Mouse (Mus musculus) erythroblast, embryonic 14.5 days (primary cell): ENCODE data around the gene Ccdc158. TPM values are rescaled to one million over a fixed set of nuclear protein-coding genes. Genes with fewer than 3 reads are reported as not detected.

ENCODE experiments used
- H3K27me3 ChIP-seq: 2 replicates; pipeline ENCODE4 v1.6.1; 2012; ENCODE audit warnings: inconsistent platforms; ENCODE audit not compliant: control insufficient read depth
- H3K36me3 ChIP-seq: 2 replicates; pipeline ENCODE4 v1.6.1; 2012; ENCODE audit warnings: mild to moderate bottlenecking, inconsistent platforms; ENCODE audit not compliant: control insufficient read depth
- H3K4me1 ChIP-seq: 2 replicates; pipeline ENCODE4 v1.6.1; 2012; ENCODE audit warnings: inconsistent platforms; ENCODE audit not compliant: control insufficient read depth
- H3K4me3 ChIP-seq: replicated peaks from 2 replicates; pipeline ENCODE3; 2012; ENCODE audit warnings: moderate library complexity, mild to moderate bottlenecking, inconsistent platforms
- H3K9me3 ChIP-seq: 2 replicates; pipeline ENCODE4 v1.6.1; 2012; ENCODE audit warnings: low read length, inconsistent platforms, mixed read lengths; ENCODE audit not compliant: control insufficient read depth
- GATA1 ChIP-seq: IDR thresholded peaks from 2 replicates; pipeline ENCODE4 v1.6.1; 2012; ENCODE audit warnings: low read length, inconsistent platforms, mixed read lengths
- TAL1 ChIP-seq: IDR thresholded peaks from 3 replicates; pipeline ENCODE4 v1.6.1; 2012; ENCODE audit warnings: low read length, inconsistent platforms, mixed read lengths
- polyA plus RNA-seq: library from polyadenylated mRNA; stranded (reverse); fragments of >175 nt; gene quantifications from 2 replicates; pipeline ENCODE4 v1.2.3, GENCODE M21; 2012

Gene Ccdc158
- polyA plus RNA-seq, 1 experiment: not detected

DNA sequence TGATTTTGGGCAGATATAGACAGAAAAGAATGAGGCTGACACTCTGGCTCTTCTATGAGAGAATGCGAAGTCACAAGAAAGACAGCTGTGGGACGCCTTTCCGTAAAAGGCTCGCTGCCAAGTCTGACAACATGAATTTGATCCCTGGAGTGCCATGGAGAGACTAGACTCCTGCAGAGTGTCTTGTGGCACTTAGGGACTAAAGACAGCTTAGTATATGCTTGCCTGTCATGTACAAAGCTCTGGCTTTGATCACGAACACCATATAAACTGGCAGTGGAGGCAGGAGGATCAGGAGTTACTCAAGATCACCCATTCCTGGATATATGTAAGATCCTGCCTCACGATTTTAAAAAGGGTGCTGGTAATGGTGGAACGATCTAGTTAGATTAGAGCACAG is 47.2 kb downstream of the Ccdc158 start:
- Histone ChIP-seq H3K4me3 (no peak overlapping the region), H3K4me1 (no peaks in the 10 kb centered on the region), H3K27me3 (no peaks in the 10 kb centered on the region), H3K36me3 (no peaks in the 10 kb centered on the region), H3K9me3 (no peaks in the 10 kb centered on the region)
- TF ChIP-seq TAL1: no peak
- TF ChIP-seq GATA1: no peak

DNA sequence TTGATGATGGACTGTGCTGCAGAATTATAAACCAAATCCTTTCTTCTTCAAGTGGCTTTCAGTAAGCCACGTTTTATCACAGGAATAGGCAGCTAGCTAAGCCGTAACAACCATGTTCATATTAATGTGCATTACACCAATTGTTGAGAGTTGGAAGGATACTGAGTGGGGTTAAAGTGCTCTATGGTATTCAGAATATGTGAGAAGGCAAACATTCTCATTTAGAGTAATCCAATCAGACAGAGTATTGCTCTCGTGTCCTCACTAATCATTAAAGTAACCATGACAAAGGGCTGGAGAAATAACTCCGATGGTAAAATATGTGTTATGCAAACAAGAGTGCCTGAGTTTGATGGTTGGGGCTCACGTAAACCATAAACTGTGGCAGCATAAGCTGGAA is 53.2 kb downstream of the Ccdc158 start:
- Histone ChIP-seq H3K9me3 (no peaks in the 10 kb centered on the region), H3K4me1 (no peaks in the 10 kb centered on the region), H3K27me3 (no peaks in the 10 kb centered on the region), H3K4me3 (no peak overlapping the region), H3K36me3 (no peaks in the 10 kb centered on the region)
- TF ChIP-seq GATA1 (no peak), TAL1 (no peak)

DNA sequence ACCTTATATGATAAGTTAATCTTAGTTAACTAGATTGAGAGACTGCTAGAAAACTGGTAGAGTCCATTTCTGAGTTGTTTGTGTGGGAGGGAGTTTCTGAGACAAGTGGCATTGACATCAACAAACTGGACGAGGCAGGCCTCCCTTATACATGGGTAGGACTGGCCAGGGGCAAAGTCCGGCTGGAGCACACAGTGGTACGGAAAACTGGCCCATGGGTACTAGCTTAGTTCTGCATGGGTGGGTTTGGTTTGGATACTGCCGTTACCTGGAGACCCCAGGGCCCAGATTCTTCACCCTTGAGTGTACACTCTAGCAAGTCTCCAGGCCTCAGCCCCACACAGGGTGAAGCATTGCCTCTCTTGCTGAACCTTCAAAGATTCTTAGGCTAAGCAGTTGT is 62.3 kb downstream of the Ccdc158 start:
- Histone ChIP-seq H3K9me3 (no peaks in the 10 kb centered on the region), H3K36me3 (no peaks in the 10 kb centered on the region), H3K27me3 (no peaks in the 10 kb centered on the region), H3K4me3 (no peak overlapping the region), H3K4me1 (no peaks in the 10 kb centered on the region)
- no peak for TF ChIP-seq GATA1
- TF ChIP-seq TAL1: no peak

DNA sequence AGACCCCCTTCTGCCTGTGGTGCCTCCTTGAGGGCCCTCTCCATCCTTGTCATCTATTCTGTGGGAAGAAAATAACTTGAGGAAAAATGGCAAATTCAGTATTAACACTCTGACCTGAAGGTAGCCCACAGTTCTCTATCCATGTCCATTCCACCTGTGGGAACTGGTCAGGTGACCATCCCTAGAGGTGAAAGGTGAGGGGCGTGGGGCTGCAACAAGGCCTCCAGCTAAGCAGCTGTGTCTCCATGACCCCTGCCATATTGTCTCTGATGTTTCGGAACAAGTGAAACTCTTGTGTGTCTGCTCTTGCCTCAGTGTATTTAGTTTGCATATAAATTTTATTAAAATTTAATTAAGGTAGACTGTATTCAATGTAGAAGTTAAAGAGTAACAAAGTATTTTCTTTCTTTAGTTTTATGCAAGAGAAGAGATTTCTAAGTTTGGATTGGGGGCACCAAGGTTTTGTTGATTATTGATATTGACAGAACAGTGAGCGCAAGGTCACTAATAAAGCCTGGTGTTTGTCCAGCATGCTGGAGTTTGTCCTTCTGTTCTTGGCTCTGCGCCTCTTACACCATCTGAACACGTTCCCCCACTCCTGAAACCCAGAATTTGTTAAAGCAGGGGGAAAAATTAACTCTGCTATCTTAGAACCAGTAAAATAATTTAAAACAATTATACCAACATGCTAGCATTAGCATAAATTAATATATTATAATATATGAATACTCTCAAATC is 67.4 kb downstream of the Ccdc158 start:
- Histone ChIP-seq H3K4me3 (no peak overlapping the region), H3K4me1 (peaks cover 4% of the 10 kb centered on the region), H3K36me3 (no peaks in the 10 kb centered on the region; the same call in 1 of the 2 replicates), H3K9me3 (no peaks in the 10 kb centered on the region), H3K27me3 (peaks cover 12% of the 10 kb centered on the region)
- no peak for TF ChIP-seq TAL1
- TF ChIP-seq GATA1: no peak

DNA sequence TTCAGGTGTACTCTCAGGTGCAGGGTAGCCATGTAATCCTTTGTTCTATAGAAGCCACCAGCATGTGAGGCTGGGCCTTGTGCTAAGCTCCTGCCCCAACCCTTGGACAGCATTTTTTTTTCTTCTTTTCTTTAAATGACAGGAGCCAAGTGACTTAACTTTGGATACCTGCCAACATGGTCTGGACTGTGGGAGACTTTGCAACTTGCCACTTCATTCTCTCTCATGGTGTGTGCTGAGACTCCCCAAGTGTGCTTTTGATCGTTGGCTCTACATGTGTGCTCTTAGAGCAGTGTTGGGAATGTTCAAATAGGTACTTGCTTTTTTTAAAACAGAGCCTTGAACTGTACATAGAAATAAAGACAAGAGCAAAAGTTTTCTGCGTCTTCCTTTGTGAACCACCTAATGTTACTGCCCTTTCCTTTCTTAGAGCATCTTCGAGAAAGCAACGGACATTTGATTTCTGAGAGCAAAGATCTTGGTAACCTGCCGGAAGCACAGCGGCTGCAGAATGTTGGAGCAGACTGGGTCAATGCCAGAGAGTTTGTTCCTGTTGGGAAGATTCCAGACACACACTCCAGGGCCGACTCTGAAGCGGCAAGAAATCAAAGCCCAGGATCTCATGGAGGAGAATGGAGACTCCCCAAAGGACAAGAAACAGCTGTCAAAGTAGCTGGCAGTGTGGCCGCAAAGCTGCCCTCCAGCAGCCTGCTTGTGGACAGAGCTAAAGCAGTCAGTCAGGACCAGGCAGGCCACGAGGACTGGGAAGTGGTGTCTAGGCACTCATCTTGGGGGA is 70.4 kb downstream of the Ccdc158 start:
- Histone ChIP-seq H3K4me3 (no peak overlapping the region), H3K27me3 (peaks cover 26% of the 10 kb centered on the region), H3K36me3 (no peaks in the 10 kb centered on the region; the same call in 1 of the 2 replicates), H3K4me1 (peaks cover 4% of the 10 kb centered on the region), H3K9me3 (no peaks in the 10 kb centered on the region)
- TF ChIP-seq GATA1 (no peak), TAL1 (no peak)

DNA sequence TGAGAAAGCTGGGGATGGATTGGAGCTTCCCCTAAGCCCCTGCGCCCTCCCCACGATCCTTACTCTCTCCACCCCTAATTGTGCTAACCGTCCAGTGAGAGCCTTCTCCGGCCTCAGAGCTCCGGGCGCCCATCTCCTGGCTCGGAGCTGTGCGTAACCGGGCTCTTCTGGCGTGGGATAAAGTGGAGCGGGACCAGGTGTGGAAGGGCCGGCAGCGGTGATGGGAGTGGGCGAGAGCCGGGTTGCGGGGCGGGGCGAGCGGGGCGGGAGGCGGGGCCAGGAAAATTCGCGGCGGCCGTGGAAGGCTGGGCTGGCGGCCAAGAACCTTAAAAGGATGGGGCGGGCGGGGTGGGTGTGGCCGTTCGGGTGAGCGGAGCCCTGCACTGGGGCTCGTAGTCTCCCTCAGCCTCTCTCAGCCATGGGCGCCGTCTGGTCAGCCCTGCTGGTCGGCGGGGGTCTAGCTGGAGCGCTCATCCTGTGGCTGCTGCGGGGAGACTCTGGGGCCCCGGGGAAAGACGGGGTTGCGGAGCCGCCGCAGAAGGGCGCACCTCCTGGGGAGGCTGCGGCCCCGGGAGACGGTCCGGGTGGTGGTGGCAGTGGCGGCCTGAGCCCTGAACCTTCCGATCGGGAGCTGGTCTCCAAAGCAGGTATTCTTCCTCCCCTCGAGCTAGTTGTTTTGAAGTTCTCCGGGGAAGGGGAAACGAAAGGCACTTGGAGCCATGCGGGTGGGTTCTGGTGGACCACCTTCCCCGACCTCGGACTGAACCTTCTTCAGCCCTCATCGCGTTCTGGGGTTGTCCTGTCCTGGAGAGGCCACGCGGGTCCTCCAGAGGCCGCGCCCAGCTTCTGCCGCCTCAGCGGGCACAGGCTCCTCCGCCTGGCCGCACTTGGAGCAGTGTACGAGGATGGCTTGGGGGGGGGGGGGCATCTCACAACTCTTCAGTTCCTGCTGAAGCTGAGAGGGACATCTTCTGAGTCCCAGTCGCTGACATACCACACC is 72.1 kb downstream of the Ccdc158 start, which contains the start of gene Stbd1:
Gene Stbd1 (plus strand): TSS at position 351 of the 1,000 bp plus-strand sequence.
- H3K27me3 ChIP-seq: peaks cover 26% of the 10 kb centered on the region
- peaks cover 4% of the 10 kb centered on the region for H3K4me1 ChIP-seq
- H3K9me3 ChIP-seq: no peaks in the 10 kb centered on the region
- H3K36me3 ChIP-seq: no peaks in the 10 kb centered on the region; the same call in 1 of the 2 replicates
- H3K4me3 ChIP-seq: peak within 1 kb of the TSS; percentile 54
- no peak for TF ChIP-seq TAL1
- TF ChIP-seq GATA1: no peak

DNA sequence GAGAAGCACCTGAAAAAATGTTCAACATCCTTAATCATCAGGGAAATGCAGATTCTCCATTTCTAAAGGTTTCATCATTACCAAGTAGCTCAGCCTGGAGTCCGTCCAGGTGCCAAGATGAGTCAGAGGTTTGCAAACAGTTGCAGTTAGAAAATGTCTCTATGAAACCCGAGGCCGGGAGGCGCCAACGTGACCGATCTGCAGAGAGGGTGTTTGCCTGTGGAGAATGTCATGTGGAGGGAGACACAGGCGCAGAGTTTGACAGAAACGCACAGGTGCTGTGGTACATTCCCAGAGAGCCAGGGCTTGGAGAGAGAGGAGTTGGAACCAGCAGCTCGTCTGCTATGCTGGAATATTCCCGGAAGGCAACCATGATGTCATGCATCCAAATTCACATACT is 76.0 kb downstream of the Ccdc158 start:
- Histone ChIP-seq H3K27me3 (peaks cover 26% of the 10 kb centered on the region), H3K4me1 (peaks cover 4% of the 10 kb centered on the region), H3K4me3 (no peak overlapping the region), H3K9me3 (no peaks in the 10 kb centered on the region), H3K36me3 (no peaks in the 10 kb centered on the region)
- TF ChIP-seq GATA1: no peak
- TF ChIP-seq TAL1: no peak

DNA sequence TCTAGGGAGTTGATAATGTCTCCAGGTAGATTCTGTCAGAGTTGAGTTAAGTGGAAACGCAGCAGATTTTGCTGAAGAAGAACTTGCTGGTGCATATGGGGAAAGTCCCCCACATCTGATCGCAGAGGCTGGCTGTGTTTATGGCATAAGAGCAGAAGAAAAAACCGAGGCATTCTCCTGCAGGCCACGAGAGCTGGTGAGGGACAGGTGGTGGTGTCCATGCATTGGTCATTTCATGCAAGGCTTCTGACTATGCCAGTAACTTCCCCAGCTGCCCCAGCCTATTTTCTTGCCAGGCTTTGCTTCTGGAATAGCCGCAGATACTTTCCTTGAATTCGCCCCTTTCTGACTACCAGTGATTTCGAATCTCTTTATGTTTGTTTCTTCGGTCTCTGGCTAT is 78.2 kb downstream of the Ccdc158 start:
- no peaks in the 10 kb centered on the region for H3K4me1 ChIP-seq
- TF ChIP-seq TAL1 (no peak), GATA1 (no peak)
- no peaks in the 10 kb centered on the region for H3K9me3 ChIP-seq
- H3K27me3 ChIP-seq: peaks cover 7% of the 10 kb centered on the region
- no peak overlapping the region for H3K4me3 ChIP-seq
- no peaks in the 10 kb centered on the region for H3K36me3 ChIP-seq

DNA sequence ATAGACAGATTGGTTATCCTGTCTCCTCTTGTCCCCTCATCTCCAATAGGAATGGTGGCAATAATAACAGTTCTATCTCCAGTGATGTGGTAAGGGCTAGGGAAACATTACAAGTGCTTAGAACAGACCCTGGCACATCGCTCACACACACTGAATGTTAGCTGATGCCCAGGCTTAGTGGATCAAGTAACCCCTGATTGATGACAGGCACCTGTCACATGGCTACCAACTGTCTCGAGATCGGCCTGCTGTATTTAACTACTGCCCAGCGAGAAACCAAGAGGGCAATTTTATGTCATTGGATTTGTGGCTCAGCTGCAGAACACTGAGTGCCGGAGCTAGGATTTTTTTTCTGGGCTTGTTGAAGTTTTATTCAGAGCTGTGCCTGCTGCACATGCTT is 80.0 kb downstream of the Ccdc158 start:
- no peaks in the 10 kb centered on the region for H3K9me3 ChIP-seq
- H3K36me3 ChIP-seq: no peaks in the 10 kb centered on the region
- H3K4me1 ChIP-seq: no peaks in the 10 kb centered on the region
- no peak for TF ChIP-seq TAL1
- no peak for TF ChIP-seq GATA1
- no peaks in the 10 kb centered on the region for H3K27me3 ChIP-seq
- no peak overlapping the region for H3K4me3 ChIP-seq
